Mouse (Mus musculus): ENCODE data around the gene Zic5. TPM values are rescaled to one million over a fixed set of nuclear protein-coding genes. Genes with fewer than 3 reads are reported as not detected.

Zic5 gene
- polyA plus RNA-seq, 1 experiment: 27.5 TPM

DNA sequence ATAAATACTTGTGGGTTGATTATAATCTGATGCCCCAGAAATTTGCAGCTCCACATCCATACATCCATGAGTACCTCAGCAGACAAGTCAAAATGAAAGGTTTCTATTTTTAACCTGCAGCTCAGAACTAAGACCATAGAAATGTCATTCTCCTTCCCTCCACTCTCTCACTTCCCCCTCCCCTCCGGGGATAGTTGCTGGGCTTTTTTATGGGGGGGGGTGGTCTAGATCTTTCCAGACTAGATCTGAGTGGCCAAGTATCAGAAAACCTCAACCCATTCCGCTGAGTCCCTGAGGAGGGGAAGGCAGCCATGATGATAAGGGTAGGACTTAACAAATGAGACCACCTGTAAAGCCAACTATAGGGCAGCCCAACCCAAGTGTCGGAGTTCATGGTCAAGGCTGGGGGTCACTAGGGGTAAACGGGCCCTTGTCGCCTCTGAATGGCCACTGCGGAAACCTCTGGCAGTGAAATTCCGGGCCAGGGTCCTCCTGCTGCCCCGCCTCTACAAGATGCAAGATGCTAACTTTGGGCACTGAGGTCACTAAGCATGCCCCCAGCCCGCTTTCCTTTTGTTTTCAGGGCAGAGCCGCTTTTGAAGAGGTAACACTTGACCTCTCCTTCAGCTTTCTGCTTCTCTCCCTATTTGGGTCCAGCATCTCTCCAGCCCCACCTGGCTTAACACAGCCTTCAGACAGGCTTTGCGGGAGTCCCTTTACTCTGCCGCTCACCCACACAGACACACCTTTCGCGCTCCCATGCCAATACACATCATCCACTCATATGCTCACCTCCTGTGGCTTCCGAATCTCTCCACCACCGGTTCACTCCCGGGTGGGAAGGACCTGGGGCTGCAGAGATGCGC is 18.3 kb upstream of the Zic5 start:
- H3K4me3 ChIP-seq (replicated peaks; ENCODE audit: insufficient read depth, low read depth, low read length): peak overlapping the region; percentile 97
- no peaks in the 10 kb centered on the region for H3K4me1 ChIP-seq (ENCODE audit: control insufficient read depth, insufficient read depth, low read length)
- H3K27me3 ChIP-seq (ENCODE audit: control insufficient read depth, insufficient read depth, low read length): no peaks in the 10 kb centered on the region
- peak overlapping the region; percentile 99 for H3K27ac ChIP-seq (ENCODE audit: insufficient read depth, low read length)
- 5% methylated on average over 18 of the region's 18 CpGs for WGBS
- DNase-seq: peak; percentile 86 to 90
- TF ChIP-seq CTCF (IDR thresholded peaks at IDR 0.05; ENCODE audit: borderline replicate concordance, insufficient read depth, low read depth, low read length) (no peak; the same call in 1 of the 2 replicates), POLR2A (IDR thresholded peaks at IDR 0.05; ENCODE audit: borderline replicate concordance, insufficient read depth, low read length) (peak; percentile 57; the same call in 1 of the 2 replicates)

DNA sequence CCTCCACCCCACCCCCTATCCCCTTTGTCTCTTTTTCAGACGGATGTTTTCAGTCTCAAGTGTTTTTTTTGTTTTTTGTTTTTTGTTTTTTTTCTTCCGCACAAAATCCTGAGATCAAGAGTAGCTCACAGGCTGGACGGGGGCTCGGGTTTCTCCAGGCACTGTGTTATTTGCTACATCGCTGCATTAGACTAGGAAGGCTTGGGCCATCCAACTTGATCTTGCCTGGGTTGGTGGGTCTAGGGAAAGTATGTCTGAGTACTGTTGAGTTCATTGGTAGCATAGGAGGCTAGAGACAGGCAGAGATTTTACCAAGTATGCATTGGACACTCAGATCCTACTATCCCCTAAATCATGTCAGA is 17.5 kb upstream of the Zic5 start:
- WGBS: 3% methylated on average over 5 of the region's 5 CpGs
- H3K4me1 ChIP-seq (ENCODE audit: control insufficient read depth, insufficient read depth, low read length): no peaks in the 10 kb centered on the region
- no peaks in the 10 kb centered on the region for H3K27me3 ChIP-seq (ENCODE audit: control insufficient read depth, insufficient read depth, low read length)
- H3K4me3 ChIP-seq (replicated peaks; ENCODE audit: insufficient read depth, low read depth, low read length): peak overlapping the region; percentile 98
- peak overlapping the region; percentile 99 for H3K27ac ChIP-seq (ENCODE audit: insufficient read depth, low read length)
- DNase-seq: peak; percentile 38 to 60
- TF ChIP-seq CTCF (IDR thresholded peaks at IDR 0.05; ENCODE audit: borderline replicate concordance, insufficient read depth, low read depth, low read length): no peak
- no peak for TF ChIP-seq POLR2A (IDR thresholded peaks at IDR 0.05; ENCODE audit: borderline replicate concordance, insufficient read depth, low read length)

DNA sequence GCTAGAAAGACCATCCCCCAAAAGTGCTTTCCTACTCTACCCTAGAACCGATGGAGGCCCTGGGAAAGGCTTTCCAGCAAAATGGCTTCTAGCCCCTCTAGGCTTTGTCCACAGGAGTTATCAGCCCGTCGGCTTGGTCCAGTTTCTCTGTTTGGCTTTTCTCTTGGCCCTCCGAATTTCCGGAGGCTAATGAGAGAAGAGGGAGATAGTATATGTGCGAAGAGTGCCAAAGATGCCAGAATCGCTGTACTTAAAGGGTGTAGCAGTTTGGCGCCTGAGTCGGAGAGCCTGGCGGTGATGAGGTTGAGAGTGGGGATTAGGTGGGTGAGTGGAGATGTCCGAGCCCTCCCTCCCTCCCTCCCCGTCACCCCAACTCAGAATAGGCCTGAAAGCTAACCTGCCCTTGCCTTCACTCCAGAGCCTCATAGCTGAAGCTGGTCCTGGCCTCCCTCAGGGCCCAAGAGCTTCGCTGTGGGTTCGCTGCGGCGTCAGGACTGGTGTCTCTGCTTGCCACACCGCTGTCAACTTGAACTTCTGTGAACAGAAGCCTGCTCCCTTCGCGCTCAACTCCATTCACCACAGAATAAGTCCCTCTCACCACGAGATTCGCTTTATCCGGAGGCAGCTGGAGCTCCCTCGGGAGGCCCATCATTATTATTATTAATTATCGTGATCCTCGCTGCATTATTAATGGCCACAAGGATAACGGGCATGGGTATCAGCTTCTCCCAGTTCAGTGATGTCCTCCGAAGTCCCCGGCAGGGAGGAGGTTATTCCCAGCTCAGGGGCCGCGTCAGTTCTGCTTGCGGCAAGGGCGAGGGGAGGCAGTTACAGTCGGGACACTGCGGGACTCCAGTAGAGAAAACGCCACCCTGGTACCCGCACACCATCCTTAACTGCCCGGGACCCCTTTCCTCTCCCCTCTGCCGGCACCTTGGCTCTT is 16.9 kb upstream of the Zic5 start:
- Histone ChIP-seq H3K4me3 (replicated peaks; ENCODE audit: insufficient read depth, low read depth, low read length) (peak overlapping the region; percentile 98), H3K27ac (ENCODE audit: insufficient read depth, low read length) (peak overlapping the region; percentile 99), H3K27me3 (ENCODE audit: control insufficient read depth, insufficient read depth, low read length) (no peaks in the 10 kb centered on the region), H3K4me1 (ENCODE audit: control insufficient read depth, insufficient read depth, low read length) (no peaks in the 10 kb centered on the region)
- DNase-seq: peak; percentile 69 to 80
- 4% methylated on average over 38 of the region's 38 CpGs for WGBS
- no peak for TF ChIP-seq CTCF (IDR thresholded peaks at IDR 0.05; ENCODE audit: borderline replicate concordance, insufficient read depth, low read depth, low read length)
- TF ChIP-seq POLR2A (IDR thresholded peaks at IDR 0.05; ENCODE audit: borderline replicate concordance, insufficient read depth, low read length): 0 out of 2 replicates have a peak, but pooled peaks have one; percentile 19

DNA sequence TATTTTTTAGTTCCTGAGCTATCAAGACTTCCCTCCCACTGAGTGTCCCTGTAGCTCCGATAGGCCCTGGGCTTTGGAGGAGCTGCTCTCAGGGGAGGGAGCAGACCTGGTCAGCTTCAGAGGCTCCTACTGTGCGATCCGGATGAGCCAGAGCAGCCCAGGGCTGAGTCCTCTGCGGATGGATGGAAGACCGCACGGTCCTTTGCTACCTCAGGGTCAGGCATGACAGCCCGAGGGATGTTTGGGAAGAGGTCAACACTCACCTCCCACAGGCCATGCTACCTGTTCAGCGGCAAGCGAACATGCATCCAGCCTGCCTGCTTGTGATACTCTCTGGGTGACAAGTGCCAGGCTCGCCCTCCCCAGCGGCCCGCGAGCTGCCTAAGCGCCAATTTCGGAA is 15.7 kb upstream of the Zic5 start:
- 6% methylated on average over 15 of the region's 15 CpGs for WGBS
- no peaks in the 10 kb centered on the region for H3K27me3 ChIP-seq (ENCODE audit: control insufficient read depth, insufficient read depth, low read length)

DNA sequence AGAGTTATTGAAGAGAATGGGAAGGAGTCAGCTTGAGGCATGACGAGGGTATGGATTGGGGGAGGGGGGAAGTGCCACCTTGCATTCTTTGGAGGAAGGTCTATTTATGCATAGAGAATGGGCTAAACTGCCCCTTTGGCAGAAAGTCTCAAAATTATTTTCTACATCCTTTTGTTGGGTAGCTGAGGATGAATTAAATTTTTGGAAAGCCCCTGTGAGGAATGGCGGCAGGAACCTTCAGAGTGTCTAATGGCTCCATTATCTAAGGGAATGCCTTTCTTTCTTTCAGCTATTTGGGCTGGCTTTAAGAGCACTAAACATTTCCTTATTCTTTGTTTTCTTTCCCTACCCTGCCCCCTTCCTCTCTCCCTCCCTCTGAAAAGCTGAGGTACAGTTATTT is 14.9 kb upstream of the Zic5 start:
- peak overlapping the region; percentile 98 for H3K4me3 ChIP-seq (replicated peaks; ENCODE audit: insufficient read depth, low read depth, low read length)

More for the DNA sequence above, 15.7 kb upstream of the Zic5 start:
- DNase-seq: peak; percentile 77 to 83
- Histone ChIP-seq H3K4me1 (ENCODE audit: control insufficient read depth, insufficient read depth, low read length) (no peaks in the 10 kb centered on the region), H3K27ac (ENCODE audit: insufficient read depth, low read length) (peak overlapping the region; percentile 99), H3K4me3 (replicated peaks; ENCODE audit: insufficient read depth, low read depth, low read length) (peak overlapping the region; percentile 98)
- TF ChIP-seq POLR2A (IDR thresholded peaks at IDR 0.05; ENCODE audit: borderline replicate concordance, insufficient read depth, low read length): 0 out of 2 replicates have a peak, but pooled peaks have one; percentile 33
- no peak for TF ChIP-seq CTCF (IDR thresholded peaks at IDR 0.05; ENCODE audit: borderline replicate concordance, insufficient read depth, low read depth, low read length)

DNA sequence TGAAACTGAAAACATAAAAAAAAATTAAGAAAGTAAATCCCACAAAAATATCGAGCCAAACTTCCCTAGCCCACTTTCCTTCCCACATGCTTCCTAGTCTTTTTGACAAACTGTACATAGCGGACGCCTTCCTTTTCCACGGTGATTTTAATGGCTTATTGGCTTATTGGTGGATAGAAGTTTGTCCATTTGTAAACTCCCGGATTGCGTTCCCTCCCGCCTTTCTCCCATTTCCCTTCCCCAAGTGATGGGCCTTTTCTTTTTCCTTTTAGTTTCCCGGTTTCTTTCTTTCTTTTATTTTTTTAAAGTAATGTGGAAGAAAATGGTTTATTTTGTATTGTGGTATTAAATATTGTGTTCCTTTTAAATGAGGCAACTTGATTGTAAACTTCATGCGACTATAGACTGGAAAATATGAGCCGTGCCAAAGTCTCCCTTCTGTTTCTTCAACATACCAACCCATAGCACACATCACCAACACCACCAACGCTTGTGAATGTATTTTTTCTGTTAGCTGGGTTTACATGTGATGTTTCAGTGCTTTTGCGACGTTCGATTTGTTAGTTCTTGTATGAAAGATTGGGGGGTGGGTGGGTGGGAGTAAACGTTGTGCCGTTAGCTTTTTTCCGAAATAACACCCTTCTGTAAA is 14.1 kb upstream of the Zic5 start:
- Histone ChIP-seq H3K4me1 (ENCODE audit: control insufficient read depth, insufficient read depth, low read length) (no peaks in the 10 kb centered on the region), H3K27ac (ENCODE audit: insufficient read depth, low read length) (peak overlapping the region; percentile 56; the same call in 1 of the 2 replicates), H3K27me3 (ENCODE audit: control insufficient read depth, insufficient read depth, low read length) (no peaks in the 10 kb centered on the region), H3K4me3 (replicated peaks; ENCODE audit: insufficient read depth, low read depth, low read length) (peak overlapping the region; percentile 98)
- no peak for DNase-seq
- 4% methylated on average over 17 of the region's 17 CpGs for WGBS
- no peak for TF ChIP-seq CTCF (IDR thresholded peaks at IDR 0.05; ENCODE audit: borderline replicate concordance, insufficient read depth, low read depth, low read length)
- TF ChIP-seq POLR2A (IDR thresholded peaks at IDR 0.05; ENCODE audit: borderline replicate concordance, insufficient read depth, low read length): no peak

More for the DNA sequence above, 14.9 kb upstream of the Zic5 start:
- Histone ChIP-seq H3K27me3 (ENCODE audit: control insufficient read depth, insufficient read depth, low read length) (no peaks in the 10 kb centered on the region), H3K27ac (ENCODE audit: insufficient read depth, low read length) (peak overlapping the region; percentile 71; the same call in 1 of the 2 replicates), H3K4me1 (ENCODE audit: control insufficient read depth, insufficient read depth, low read length) (no peaks in the 10 kb centered on the region)
- no peak for TF ChIP-seq CTCF (IDR thresholded peaks at IDR 0.05; ENCODE audit: borderline replicate concordance, insufficient read depth, low read depth, low read length)
- TF ChIP-seq POLR2A (IDR thresholded peaks at IDR 0.05; ENCODE audit: borderline replicate concordance, insufficient read depth, low read length): no peak
- WGBS: 4% methylated on average over 2 of the region's 2 CpGs
- no peak for DNase-seq

DNA sequence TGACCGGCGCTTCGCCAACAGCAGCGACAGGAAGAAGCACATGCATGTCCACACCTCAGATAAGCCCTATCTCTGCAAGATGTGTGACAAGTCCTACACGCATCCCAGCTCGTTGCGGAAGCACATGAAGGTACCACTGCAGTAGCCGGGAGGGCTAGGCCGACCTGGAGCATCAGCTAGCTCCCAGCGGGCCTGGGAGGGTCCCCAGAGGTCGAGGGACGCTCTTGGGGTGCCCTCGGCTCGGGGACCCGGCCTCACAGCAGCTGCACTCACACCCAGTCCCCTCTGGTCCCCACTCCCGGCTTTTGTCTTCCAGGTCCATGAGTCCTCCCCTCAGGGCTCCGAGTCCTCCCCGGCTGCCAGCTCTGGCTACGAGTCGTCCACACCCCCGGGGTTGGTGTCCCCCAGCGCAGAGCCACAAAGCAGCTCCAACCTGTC is 13.1 kb upstream of the Zic5 start:
- Histone ChIP-seq H3K4me3 (replicated peaks; ENCODE audit: insufficient read depth, low read depth, low read length) (peak overlapping the region; percentile 98), H3K27ac (ENCODE audit: insufficient read depth, low read length) (peak overlapping the region; percentile 91), H3K4me1 (ENCODE audit: control insufficient read depth, insufficient read depth, low read length) (no peaks in the 10 kb centered on the region), H3K27me3 (ENCODE audit: control insufficient read depth, insufficient read depth, low read length) (no peaks in the 10 kb centered on the region)
- DNase-seq: peak; percentile 63 to 81
- TF ChIP-seq CTCF (IDR thresholded peaks at IDR 0.05; ENCODE audit: borderline replicate concordance, insufficient read depth, low read depth, low read length): no peak
- TF ChIP-seq POLR2A (IDR thresholded peaks at IDR 0.05; ENCODE audit: borderline replicate concordance, insufficient read depth, low read length): peak; percentile 14; the same call in 1 of the 2 replicates
- WGBS: 1% methylated on average over 22 of the region's 22 CpGs

All from cerebellum, adult 2 months (tissue).